Mouse (Mus musculus) mesoderm, embryonic 11.5 days (tissue): ENCODE measurements around the gene Ripor2.
"Not testable (repeated sequence)": the region's sequence is repeated elsewhere in the genome, so short reads cannot be mapped to it uniquely, and the experiment has no call there.

Experiments used
- DNase-seq: peaks from one replicate; pipeline ENCODE4 v3.0.0-alpha.2; 2012; ENCODE audit warnings: low read depth, low spot score

Ripor2 gene

GRCm38 (mm10) chr13:24761403-24762227, 179.6 kb downstream of the Ripor2 start, which contains the start of gene Gmnn:
TSS of gene Gmnn (minus strand) at chr13:24761923.
- DNase-seq, result peak; percentile 92

- no peak for DNase-seq
These were observed 180.3 kb downstream of the Ripor2 start for GRCm38 (mm10) chr13:24762254-24762653.

GRCm38 (mm10) chr13:24767809-24768208, 185.8 kb downstream of the Ripor2 start:
- DNase-seq, result not testable (repeated sequence)

- DNase-seq, result not testable (repeated sequence)
These were observed 189.5 kb downstream of the Ripor2 start for GRCm38 (mm10) chr13:24771482-24771881.

- DNase-seq, result peak; percentile 76
These were observed 194.3 kb downstream of the Ripor2 start for GRCm38 (mm10) chr13:24776146-24776844.

GRCm38 (mm10) chr13:24778026-24778425, 196.0 kb downstream of the Ripor2 start:
- DNase-seq, result no peak

- no peak for DNase-seq
These were observed 196.9 kb downstream of the Ripor2 start for GRCm38 (mm10) chr13:24778706-24779380.

- no peak for DNase-seq
These were observed 199.9 kb downstream of the Ripor2 start for GRCm38 (mm10) chr13:24781916-24782315.
